Mouse (Mus musculus): ENCODE measurements around the gene Fcor. TPM values are rescaled to one million over a fixed set of nuclear protein-coding genes. Genes with fewer than 3 reads are reported as not detected.

The Fcor gene
- total RNA-seq, 2 experiments from 2014 or later, result 13.6 to 14.1 TPM

DNA sequence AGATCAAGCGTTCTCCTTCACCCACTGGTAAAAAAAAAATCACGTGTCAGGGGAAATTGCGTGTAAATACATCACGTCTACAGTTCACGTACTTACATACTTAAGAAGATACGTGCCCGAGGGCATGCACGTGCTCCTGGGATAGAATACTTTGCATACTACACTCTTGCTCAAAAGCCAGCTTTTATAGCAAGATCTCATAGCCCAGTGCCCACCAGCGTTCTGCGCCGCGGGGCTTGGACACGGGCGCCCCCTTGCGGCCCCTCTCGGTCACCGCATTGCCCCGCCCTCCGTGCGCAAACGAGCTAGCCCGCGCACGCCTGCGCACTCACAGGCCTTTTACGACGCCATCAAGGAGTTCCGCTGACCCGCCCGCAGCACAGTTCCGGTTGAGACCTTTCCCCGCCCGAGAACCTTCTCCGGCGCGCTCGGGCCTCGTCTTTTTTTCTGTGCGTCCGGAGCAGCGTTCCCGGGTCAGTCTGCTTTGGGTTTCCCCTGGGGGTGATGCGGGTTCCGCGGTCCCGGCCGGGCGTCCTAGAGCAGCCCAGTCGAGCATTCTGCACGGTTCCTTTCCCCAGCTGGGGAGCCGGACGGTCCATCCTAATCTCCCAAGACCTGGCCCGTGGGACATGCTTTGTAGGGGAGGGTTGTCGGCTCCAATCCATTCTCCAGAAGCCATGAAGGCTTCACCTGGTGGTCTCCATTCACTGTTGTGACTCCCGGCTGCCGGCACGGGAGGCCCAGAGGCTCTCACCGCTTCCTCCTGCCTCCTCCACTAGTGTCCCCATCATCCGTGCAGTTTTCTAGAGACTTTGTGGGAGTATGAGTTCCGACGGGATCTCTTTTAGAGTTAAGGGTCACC is 4.2 kb upstream of the Fcor start, which contains the start of gene Trappc5:
Trappc5 (plus strand) TSS at position 169 of the 862 bp plus-strand sequence.
- DNase-seq, result peak; percentile 94
- intact Hi-C loops (cut with DNase I), result loop anchor here (5.0 to 10.0 kb wide), 3 partner anchors 49 to 212 kb away; partner anchors contain the start of genes C330021F23Rik, Pcp2 and Pex11g

DNA sequence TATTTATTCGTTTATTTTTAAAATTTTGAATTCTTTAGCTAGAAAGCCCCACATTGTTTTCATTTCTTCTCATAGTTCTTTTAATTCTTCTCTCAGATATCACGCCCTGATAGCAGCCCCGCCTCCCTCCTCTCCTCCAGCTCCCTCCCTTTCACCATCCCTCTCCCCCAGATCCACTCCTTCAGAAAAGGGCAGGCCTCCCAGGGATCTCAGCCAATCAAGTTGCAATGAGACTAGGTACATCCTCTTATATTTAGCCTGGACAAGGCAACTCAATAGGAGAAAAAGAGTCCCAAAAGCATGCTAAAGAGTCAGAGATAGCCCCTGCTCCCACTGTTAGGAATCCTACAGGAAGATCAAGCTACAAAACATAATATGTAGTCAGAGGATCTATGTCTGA is 2.5 kb upstream of the Fcor start:
- DNase-seq, result no peak
- intact Hi-C loops (cut with DNase I), result loop anchor here (5.0 to 10.0 kb wide), 3 partner anchors 47 to 210 kb away; partner anchors contain the start of genes C330021F23Rik, Pcp2 and Pex11g

DNA sequence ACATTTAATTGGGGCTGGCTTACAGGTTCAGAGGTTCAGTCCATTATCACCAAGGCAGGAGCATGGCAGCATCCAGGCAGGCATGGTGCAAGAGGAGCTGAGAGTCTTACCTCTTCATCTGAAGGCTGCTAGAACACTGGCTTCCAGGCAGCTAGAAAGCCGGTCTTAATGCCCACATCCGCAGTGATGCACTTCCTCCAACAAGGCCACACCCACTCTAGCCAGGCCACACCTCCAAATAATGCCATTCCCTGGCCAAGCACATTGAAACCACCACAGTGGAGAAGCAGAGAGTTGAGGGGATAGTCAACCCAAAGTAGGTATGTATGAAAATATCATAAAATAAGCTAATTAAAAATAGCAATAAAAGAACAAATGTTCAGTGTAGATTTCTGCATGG is 1.8 kb downstream of the Fcor start:
- no peak for DNase-seq
- intact Hi-C loops (cut with DNase I), result loop anchor here (10.0 kb wide), 2 partner anchors 106 to 206 kb away; partner anchors contain the start of genes C330021F23Rik and Pex11g

DNA sequence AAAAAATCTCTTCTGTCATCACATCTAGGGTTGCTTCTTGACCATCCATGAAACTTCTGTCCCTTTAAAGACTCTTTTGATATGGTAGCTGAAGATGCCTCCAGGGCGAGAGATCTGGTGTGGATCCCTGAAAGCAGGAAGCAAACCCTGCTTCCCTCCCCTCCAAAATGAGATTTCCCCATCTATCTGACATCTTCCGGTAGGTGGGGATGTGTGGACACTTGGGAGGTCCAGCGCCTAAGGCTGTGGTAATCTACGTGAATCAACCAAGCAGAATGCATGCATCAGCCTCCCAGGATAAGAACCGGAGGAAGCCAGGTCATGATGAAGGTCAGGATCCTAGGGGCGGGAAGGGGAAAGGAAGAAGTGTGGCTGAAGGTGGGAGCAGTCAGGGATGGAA is 6.7 kb downstream of the Fcor start, which contains the start of gene Mcemp1:
Mcemp1 (plus strand) TSS at position 248 of the 400 bp plus-strand sequence.
- intact Hi-C loops (cut with DNase I), result no loop called here
- no peak for DNase-seq

DNA sequence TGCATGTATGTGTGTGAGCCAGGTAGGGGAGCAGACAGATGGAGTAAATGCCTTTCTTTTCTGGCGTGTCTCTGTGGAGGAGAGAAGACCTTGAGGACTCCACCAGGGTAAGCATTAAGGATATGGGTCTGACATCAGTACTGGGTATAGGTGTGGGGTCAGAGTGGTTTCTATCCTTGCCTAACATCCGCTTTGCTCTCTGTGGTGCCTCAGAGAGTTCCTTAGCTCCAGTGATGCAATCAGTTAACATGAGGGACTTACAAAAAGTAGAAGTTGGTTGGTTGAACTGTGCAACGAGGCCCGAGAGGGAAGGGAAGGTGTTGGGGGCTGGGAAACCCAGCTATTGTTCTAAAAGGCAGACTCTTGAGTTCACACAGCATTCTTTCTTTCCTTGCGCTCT is 7.8 kb downstream of the Fcor start:
- DNase-seq, result no peak
- intact Hi-C loops (cut with DNase I), result no loop called here

DNA sequence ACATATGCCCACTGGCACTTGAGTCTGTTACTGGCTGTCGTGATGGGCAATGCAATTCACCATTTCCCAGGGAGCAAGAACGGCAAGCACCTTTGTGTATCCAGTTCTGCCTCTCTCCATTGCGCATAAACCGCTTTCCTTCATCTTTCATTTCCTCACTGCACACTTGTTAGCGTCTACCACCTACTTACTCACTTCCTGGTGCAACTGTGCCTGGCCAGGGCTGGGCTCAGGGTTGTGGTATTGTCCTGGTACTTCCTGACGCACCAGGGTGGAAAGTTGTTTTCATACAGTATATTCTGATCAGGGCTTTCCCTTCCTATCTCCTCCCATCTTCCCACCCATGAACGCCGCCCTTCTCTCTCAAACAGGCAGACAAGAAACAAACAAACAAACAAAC is 11.3 kb downstream of the Fcor start:
- DNase-seq, result no peak
- intact Hi-C loops (cut with DNase I), result no loop called here

DNA sequence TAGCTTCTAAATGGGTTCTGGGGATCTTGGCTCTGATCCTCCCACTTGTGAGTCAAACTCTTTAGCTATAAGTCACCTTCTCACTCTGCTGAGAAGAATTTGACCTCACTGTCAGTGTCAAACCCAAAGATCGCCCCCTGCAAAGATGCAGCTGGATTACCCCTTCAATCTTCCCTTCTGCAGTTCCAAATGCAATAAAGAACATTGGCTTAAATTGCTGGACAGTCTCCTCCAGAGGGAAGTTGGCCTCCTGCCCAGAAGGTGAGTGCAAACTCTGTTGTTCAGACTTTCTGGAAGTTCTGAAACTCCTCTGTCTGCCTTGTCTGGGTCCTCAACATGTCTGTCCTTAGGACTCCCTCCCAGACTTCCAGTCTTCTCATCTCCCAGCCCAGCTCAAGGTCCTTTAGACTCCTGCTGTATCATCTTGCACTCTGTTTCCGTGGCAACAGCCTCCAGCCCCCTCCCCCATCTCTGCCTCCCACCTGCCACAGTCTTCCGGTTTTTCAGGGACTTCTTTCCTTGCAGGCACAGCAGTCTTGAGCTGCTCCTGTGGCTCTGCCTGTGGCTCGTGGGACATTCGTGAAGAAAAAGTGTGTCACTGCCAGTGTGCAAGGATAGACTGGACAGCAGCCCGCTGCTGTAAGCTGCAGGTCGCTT is 15.3 kb downstream of the Fcor start:
- peak; percentile 25 for DNase-seq
- intact Hi-C loops (cut with DNase I), result no loop called here

DNA sequence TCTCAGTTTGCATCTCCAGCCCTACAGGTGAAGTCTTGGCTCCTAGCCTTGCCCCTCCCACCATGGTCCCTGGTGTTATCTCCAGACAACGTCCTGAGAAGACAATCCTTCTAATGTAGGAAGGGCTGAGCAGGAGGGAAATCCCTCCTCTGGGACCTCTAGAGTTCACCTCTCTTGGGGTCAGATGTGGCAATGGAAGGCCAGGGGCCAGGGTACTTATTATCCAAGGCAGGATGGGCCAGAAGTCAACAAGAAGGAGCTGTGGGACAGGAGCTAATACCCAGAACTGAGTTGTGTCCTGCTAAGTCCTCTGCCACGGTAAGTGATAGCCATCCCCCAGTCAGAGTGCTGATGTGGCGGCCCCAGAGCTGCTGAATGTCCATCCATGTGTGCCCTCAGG is 16.6 kb downstream of the Fcor start, which contains the start of gene Retn:
Retn (plus strand) TSS at position 245 of the 400 bp plus-strand sequence.
- intact Hi-C loops (cut with DNase I), result no loop called here
- DNase-seq, result no peak

DNA sequence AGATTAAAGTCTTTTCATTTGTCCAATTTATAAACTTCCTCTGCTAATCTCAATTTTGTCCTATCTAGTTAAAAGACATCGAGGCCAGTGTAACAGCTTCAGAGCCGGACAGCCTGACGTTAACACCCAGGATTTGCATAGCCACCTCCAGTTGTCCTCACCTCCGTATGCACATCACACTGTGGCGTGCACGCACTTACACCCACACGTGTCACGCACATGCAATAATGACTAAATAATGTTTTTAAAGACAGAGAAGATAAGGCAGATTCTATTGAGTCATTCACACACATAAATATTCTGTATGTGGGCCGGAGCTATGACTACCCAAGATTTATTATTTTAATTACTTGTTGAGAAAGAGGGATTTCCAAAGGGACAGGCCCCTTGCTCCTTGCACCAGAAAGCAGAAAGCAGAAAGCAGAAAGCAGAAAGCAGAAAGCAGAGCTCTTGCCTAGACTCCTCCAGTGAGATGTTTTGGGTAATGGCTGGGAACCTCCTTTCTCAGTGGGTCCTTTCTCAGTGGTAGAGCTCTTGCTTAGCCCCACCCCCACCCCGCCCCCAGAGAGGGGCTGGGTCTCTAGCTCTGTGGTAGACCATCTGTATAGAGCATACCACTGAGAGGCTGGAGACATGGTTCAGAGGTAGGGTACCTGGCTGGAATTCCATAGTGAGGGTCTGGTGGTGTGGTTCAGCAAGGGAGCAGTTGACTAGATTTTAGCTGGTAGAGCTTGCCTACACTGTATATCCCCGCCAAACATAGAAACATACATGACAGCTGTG is 17.2 kb downstream of the Fcor start:
- intact Hi-C loops (cut with DNase I), result no loop called here
- no peak for DNase-seq

DNA sequence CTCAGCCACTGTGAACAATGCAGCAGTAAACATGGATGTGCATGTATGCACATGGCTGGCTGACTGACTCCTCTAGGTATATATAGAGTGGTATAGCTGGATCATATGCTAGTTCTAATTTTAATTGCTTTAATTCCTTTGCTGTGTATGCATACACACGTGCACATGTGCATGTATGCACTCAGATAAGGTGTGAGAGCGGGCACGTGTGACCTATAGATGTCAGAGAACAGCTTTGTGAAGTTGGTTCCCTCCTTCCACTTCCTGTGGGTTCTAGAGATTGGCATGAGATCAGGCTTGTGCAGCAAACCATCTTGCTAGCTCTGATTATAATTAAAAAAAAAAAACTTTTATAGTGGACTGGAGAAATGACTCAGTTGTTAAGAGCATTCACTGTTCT is 19.3 kb downstream of the Fcor start:
- no peak for DNase-seq
- intact Hi-C loops (cut with DNase I), result no loop called here

DNA sequence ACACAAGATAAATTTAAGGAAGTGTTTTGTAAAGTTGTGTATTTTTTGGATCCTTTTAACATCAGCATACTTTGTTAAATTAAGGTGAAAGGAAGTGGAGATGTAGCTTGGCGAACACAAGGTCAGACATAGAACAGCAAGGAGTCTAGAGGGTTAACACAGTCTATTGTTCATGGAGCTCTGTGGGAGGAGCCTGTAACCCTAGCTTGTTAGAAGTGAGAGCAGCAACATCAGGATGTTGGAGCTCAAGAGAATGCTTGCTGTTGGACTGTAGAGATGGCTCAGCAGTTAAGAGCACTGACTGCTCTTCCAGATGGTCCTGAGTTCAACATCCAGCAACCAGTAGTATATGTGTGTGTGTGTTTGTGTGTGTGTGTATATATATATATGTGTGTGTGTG is 23.2 kb downstream of the Fcor start:
- intact Hi-C loops (cut with DNase I), result no loop called here
- no peak for DNase-seq

DNA sequence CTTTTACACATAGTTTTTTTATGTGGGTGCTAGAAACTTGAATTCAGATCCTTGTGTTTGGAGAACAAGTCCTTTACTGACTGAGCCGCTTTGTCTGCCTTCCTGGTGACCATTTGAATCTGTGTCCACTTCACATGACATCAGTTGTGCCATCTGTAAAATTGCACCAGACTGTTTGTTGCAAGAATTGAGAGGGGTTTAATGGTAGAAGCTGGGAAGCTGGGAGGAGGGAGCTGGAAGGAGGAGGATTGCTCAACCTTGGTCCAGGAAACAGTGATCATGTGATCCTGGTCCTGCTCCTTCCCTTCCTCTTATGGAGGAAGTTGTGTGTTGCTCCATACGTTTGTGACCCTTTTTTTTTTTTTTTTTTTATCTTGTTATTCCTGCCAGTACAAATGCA is 23.9 kb downstream of the Fcor start:
- intact Hi-C loops (cut with DNase I), result no loop called here

DNA sequence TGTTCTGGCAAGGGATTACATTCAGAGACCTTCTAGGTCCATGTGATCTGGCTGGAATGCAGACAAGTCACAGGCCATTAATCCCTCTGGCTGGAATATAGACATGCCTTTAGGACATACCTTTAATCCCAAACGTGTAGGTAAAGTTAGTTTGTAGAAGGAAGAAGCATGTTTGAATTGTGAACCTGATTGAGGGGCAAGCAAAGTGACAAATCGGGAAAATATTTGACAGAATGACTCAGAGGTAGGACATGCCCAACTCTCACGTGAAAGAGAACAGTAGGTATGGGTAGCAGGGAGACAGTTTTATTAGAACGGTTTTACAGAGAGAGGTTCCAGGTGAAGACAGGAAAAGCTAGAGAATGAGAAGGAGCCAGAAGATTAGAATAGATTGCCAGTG is 24.6 kb downstream of the Fcor start:
- intact Hi-C loops (cut with DNase I), result no loop called here
- no peak for DNase-seq

More for the DNA sequence above, 23.9 kb downstream of the Fcor start:
- DNase-seq, result no peak

DNA sequence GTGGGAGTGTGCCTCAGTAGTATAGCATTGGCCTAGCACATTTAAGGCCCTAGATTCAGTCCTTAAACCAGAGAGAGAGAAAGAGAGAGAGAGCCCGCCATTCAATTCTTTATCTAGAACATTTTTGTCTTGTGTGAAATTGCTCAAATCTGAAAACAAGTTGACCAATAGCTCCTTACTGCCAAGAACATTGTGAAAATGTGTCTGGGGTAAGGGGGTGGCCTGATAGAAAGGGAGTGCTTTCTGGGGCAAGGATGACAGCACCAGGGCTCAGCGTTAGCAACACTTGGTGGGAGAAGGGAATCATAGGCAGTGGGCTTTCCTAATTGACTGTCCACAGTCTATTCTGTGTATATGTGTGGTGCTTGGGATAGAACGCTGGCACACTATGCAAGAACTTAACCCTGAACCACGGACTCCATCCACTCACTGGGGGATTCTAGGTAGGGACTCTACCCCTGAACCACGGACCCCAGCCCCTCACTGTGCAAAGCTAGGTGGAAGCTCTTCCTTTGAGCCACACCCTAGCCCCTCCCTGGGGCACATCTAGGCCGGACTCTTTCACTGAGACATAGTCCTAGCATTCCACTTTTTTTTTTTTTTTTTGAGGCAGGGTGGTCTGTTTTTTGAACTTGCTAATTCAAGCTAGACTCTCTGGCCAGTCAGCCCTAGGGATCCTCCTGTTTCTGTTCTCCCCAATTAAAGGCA is 25.2 kb downstream of the Fcor start:
- intact Hi-C loops (cut with DNase I), result no loop called here

DNA sequence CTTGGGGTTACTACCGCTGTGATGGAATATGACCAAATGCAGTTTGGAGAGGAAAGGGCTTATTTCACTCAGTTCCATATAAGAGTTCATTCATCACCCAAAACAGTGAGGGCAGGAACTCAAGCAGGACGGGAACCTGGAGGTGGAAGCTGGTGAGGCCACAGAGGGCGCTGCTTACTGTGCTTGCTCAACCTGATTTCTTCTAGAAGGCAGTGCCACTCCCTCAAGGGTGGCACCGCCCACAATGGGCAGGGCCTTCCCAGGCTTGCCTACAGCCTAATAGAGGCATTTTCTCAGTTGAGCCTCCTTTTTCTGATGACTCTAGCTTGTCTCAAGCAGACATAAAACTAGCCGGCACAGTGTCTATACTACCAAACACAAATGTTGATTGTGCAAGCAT is 26.4 kb downstream of the Fcor start:
- peak; percentile 20 for DNase-seq
- intact Hi-C loops (cut with DNase I), result no loop called here

More for the DNA sequence above, 25.2 kb downstream of the Fcor start:
- DNase-seq, result no peak

DNA sequence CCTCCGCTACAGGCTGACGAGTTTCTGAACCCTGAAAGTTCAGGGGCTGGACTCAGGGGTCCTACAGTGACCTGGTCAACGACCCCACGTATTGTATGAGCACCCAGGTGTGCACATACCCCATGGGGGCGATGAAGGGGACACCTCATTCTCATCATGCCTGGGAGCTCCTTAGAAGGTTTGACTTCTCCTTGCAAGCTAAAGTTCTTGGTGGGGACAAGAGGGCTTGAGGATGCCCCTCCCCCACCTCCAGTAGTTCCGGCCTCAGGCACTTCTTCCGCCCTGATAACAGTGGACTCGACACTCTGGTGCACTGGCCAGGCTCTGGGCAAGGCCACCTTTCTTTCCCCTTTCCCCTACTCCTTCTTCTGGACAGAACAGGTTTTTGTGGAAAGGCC is 40.7 kb downstream of the Fcor start:
- intact Hi-C loops (cut with DNase I), result no loop called here
- DNase-seq, result no peak

DNA sequence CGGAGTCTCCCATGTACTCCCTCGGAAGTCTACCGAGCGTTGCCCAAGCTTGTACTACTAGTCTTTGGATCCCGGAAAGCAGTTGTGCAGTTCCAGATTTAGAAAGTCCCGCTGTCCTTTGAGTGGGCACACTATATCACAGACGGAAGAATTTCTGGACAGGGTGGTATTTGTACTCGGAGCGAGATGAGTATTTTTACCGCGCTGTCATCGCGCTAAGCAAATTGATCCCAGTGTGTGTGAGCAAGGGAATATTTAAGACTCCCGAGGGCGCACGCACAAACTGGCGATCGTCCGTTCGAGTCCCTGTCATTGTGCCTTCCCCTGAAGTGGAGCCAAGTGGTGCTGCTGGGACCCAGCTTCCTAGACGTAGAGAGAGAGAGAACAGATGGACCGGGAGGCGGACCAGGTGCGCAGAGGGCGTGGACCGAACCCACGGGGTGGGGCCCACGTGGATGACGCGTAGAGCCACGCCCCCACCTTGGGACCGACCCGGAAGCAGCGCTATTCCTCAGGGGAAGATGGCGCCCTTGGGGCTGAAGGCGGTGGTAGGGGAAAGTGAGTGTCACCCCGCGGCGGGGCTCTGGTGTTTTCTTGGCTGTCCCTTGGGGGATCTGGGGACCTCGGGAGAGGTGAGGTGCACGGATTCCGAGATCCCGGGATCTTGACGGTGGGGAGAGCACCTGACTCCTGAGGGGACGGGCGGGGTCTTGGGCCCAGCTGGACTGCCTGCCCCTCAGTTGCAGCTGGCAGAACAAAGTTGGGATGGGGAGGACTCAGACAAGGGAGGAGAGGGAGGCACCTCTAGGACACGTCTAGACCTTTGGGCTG is 41.3 kb downstream of the Fcor start, which contains the start of gene Stxbp2:
Stxbp2 (plus strand) TSS at position 309 of the 831 bp plus-strand sequence.
- DNase-seq, result peak; percentile 30
- intact Hi-C loops (cut with DNase I), result no loop called here

DNA sequence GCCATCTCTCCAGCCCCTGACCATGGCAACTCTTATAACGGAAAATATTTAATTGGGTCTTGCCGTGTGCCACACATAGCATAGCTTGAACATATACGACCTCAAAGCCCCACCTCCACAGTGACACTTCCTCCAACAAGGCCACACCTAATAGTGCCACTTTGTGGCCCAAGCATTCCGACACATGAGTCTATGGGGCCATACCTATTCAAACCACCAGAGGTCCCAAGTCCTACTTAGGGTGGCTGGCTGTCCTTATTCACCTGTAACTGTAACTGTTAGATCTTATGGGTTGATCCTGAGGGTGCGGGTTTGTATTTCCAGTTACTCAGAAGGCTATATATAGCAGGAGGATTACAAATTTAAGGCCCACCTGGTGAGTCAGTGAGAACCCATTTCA is 44.1 kb downstream of the Fcor start:
- DNase-seq, result no peak
- intact Hi-C loops (cut with DNase I), result loop anchor here (5.0 kb wide), 1 partner anchor 49 kb away; the partner anchor contains the start of gene Trappc5

DNA sequence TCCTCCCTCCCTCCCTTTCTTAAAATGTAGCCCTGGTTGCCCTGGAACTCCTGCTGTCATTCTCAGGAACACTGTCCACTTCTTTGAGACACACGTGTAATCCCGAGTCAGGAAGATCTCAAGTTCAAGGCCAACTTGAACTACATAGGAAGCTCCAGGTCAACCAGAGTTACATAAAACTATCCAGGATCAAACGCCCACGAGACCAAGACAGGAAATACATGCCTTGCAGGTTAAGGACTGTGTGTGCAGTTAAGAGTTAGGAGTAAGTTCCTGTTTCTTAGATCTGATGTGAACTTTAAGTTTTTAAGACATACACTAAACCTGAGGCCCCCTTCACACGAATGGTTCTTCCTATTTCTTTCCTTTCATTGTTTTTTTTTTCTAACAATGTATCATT is 45.2 kb downstream of the Fcor start:
- DNase-seq, result no peak
- intact Hi-C loops (cut with DNase I), result loop anchor here (5.0 kb wide), 1 partner anchor 50 kb away; the partner anchor contains the start of gene Trappc5
